Mouse (Mus musculus): ENCODE measurements around the gene Nxnl1. TPM values are rescaled to one million over a fixed set of nuclear protein-coding genes. Genes with fewer than 3 reads are reported as not detected.

Nxnl1 gene
- polyA plus RNA-seq, 1 experiment from 2014 or later, result 0.10 TPM

DNA sequence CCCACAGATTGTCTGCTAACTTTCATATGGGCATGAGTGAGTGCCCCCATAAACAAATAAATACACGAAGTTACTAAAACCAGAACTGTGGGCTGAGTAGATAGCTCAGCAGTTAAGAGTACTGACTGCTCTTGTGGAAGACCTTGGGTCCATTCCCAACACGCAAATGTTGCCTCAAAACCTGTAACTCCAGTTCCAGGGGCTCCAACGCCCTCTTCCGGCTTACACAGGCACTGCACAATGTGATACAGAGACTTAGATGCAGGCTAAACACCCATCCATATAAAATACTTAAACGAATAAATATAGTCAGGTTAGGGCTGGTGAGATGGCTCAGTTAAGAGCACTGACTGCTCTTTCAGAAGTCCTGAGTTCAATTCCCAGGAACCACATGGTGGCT is 51.4 kb downstream of the Nxnl1 start:
- H3K27ac ChIP-seq (ENCODE audit: low read length), result no peak overlapping the region
- H3K36me3 ChIP-seq (ENCODE audit: control insufficient read depth, insufficient read depth, low read length), result no peaks in the 10 kb centered on the region
- no peak overlapping the region for H3K4me2 ChIP-seq (ENCODE audit: low read depth, low read length)
- peaks cover 11% of the 10 kb centered on the region for H3K4me1 ChIP-seq (replicated peaks; ENCODE audit: control insufficient read depth, insufficient read depth, low read length)
- ATAC-seq (ENCODE audit: low read depth), result no peak
- no peak overlapping the region for H3K4me3 ChIP-seq (ENCODE audit: low read length)
- no peaks in the 10 kb centered on the region for H3K9me3 ChIP-seq (ENCODE audit: control insufficient read depth, low read length)
- WGBS, result 64% methylated on average over 5 of the region's 5 CpGs
- H3K27me3 ChIP-seq (ENCODE audit: control insufficient read depth, insufficient read depth, low read depth, low read length), result peaks cover 1% of the 10 kb centered on the region; the same call in 1 of the 2 replicates
- no peak overlapping the region for H3K9ac ChIP-seq (ENCODE audit: low read length)

DNA sequence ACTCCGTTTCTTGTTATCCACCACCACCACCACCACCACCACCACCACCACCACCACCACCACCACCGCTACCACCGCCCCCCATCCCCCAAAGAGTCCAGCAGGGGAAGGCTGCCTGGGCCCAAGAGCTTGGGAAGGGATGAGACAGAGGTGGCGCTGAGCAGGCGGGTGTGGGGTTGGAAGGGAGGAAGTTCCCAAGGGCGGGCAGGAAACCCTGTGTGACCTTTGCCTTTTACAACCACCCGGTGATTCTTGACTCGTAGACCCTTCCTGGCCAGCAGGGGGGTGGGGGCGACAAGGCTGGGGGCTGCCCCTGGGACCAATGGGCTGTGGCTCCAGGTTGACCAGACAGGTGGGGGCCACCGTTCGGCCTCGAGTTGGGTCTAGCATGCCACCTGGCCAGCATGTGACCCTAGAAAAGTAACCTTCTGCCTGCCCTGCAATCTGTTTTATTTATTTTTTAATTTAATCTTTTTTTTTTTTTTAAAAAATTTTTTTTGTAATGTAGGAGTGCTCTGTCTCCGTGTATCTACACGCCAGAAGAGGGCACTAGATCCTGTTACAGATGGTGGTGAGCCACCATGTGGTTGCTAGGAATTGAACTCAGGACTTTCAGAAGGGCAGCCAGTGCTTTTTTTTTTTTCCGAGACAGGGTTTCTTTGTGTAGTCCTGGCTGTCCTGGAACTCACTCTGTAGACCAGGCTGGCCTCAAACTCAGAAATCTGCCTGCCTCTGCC is 53.2 kb downstream of the Nxnl1 start:
- H3K4me2 ChIP-seq (ENCODE audit: low read depth, low read length), result no peak overlapping the region
- no peak for ATAC-seq (ENCODE audit: low read depth)
- peak overlapping the region; percentile 39; the same call in 1 of the 2 replicates for H3K27ac ChIP-seq (ENCODE audit: low read length)
- H3K4me3 ChIP-seq (ENCODE audit: low read length), result no peak overlapping the region
- H3K9me3 ChIP-seq (ENCODE audit: control insufficient read depth, low read length), result no peaks in the 10 kb centered on the region
- peaks cover 11% of the 10 kb centered on the region for H3K4me1 ChIP-seq (replicated peaks; ENCODE audit: control insufficient read depth, insufficient read depth, low read length)
- no peak overlapping the region for H3K9ac ChIP-seq (ENCODE audit: low read length)
- H3K36me3 ChIP-seq (ENCODE audit: control insufficient read depth, insufficient read depth, low read length), result no peaks in the 10 kb centered on the region
- 62% methylated on average over 15 of the region's 15 CpGs for WGBS
- peaks cover 16% of the 10 kb centered on the region for H3K27me3 ChIP-seq (ENCODE audit: control insufficient read depth, insufficient read depth, low read depth, low read length)

DNA sequence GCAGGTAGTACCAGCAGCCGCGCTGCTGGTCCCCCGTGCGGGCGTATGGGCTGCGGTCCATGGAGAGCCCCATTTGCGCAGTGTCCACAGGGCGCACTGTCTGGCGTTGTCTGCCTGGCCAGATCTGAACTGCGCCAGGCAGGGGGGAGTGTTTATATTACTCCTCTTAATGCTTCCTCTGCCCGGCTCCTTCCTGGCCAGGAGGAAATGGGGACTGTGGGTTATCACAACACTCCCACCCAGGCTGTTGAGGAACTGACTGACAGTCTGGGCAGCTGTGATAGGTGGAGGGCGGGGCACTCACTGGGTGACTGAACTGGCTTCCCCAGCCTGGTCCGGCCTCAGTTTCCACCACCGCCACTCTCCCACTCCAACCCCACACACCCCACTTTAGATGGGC is 54.8 kb downstream of the Nxnl1 start, which contains the start of gene Plvap:
TSS of gene Plvap (minus strand) at position 109 of the 400 bp plus-strand sequence.
- Histone ChIP-seq H3K27ac (ENCODE audit: low read length) (peak within 1 kb of the TSS; percentile 22; the same call in 1 of the 2 replicates), H3K36me3 (ENCODE audit: control insufficient read depth, insufficient read depth, low read length) (no peaks in the 10 kb centered on the region), H3K4me2 (ENCODE audit: low read depth, low read length) (peak within 1 kb of the TSS; percentile 48), H3K9me3 (ENCODE audit: control insufficient read depth, low read length) (no peaks in the 10 kb centered on the region), H3K4me3 (ENCODE audit: low read length) (peak within 1 kb of the TSS; percentile 43), H3K4me1 (replicated peaks; ENCODE audit: control insufficient read depth, insufficient read depth, low read length) (peaks cover 7% of the 10 kb centered on the region; the same call in 1 of the 2 replicates), H3K27me3 (ENCODE audit: control insufficient read depth, insufficient read depth, low read depth, low read length) (peaks cover 28% of the 10 kb centered on the region), H3K9ac (ENCODE audit: low read length) (peak within 1 kb of the TSS; percentile 35)
- peak; percentile 84 for ATAC-seq (ENCODE audit: low read depth)
- WGBS, result 18% methylated on average over 14 of the region's 14 CpGs

Other genes with a start within 250 kb of the Nxnl1 start
- 95.6 and 101 TPM in 2 replicates for gene Use1, start 199.8 kb downstream of the Nxnl1 start, polyA plus RNA-seq (2015; fragmentation: Nextera tagmentation; extraction: Ambion mirVana)
- gene Ocel1, start 195.3 kb downstream of the Nxnl1 start, polyA plus RNA-seq (2015; fragmentation: Nextera tagmentation; extraction: Ambion mirVana), result 5.9 and 6.3 TPM in 2 replicates
- gene Nr2f6, start 184.6 kb downstream of the Nxnl1 start, polyA plus RNA-seq (2015; fragmentation: Nextera tagmentation; extraction: Ambion mirVana), result 36.2 and 39.9 TPM in 2 replicates
- gene Ushbp1, start 170.8 kb downstream of the Nxnl1 start, polyA plus RNA-seq (2015; fragmentation: Nextera tagmentation; extraction: Ambion mirVana), result 37.3 and 40.7 TPM in 2 replicates
- gene Babam1, start 169.7 kb downstream of the Nxnl1 start, polyA plus RNA-seq (2015; fragmentation: Nextera tagmentation; extraction: Ambion mirVana), result 96.9 and 108 TPM in 2 replicates
- gene Ankle1, start 160.6 kb downstream of the Nxnl1 start, polyA plus RNA-seq (2015; fragmentation: Nextera tagmentation; extraction: Ambion mirVana), result 44.9 and 49.4 TPM in 2 replicates
- gene Abhd8, start 102.9 kb downstream of the Nxnl1 start, polyA plus RNA-seq (2015; fragmentation: Nextera tagmentation; extraction: Ambion mirVana), result 36.7 and 37.8 TPM in 2 replicates
- gene Mrpl34, start 101.6 kb downstream of the Nxnl1 start, polyA plus RNA-seq (2015; fragmentation: Nextera tagmentation; extraction: Ambion mirVana), result 136 and 151 TPM in 2 replicates
- gene Dda1, start 97.4 kb downstream of the Nxnl1 start, polyA plus RNA-seq (2015; fragmentation: Nextera tagmentation; extraction: Ambion mirVana), result 91.9 and 96.3 TPM in 2 replicates
- 0.79 and 1.0 TPM in 2 replicates for gene Ano8, start 80.6 kb downstream of the Nxnl1 start, polyA plus RNA-seq (2015; fragmentation: Nextera tagmentation; extraction: Ambion mirVana)
- gene Gtpbp3, start 78.5 kb downstream of the Nxnl1 start, polyA plus RNA-seq (2015; fragmentation: Nextera tagmentation; extraction: Ambion mirVana), result 16.1 and 17.4 TPM in 2 replicates
- 130 and 145 TPM in 2 replicates for gene Plvap, start 54.8 kb downstream of the Nxnl1 start, polyA plus RNA-seq (2015; fragmentation: Nextera tagmentation; extraction: Ambion mirVana)
- 0.23 and 0.58 TPM in 2 replicates for gene Ccdc194, start 40.9 kb downstream of the Nxnl1 start, polyA plus RNA-seq (2015; fragmentation: Nextera tagmentation; extraction: Ambion mirVana)
- 50.4 and 51.1 TPM in 2 replicates for gene Bst2, start 29.1 kb downstream of the Nxnl1 start, polyA plus RNA-seq (2015; fragmentation: Nextera tagmentation; extraction: Ambion mirVana)
- gene Mvb12a, start 23.7 kb downstream of the Nxnl1 start, polyA plus RNA-seq (2015; fragmentation: Nextera tagmentation; extraction: Ambion mirVana), result 96.3 and 99.5 TPM in 2 replicates
- 4.4 and 4.5 TPM in 2 replicates for gene Tmem221, start 7.7 kb downstream of the Nxnl1 start, polyA plus RNA-seq (2015; fragmentation: Nextera tagmentation; extraction: Ambion mirVana)
- 38.4 and 39.5 TPM in 2 replicates for gene Slc27a1, start 2.3 kb upstream of the Nxnl1 start, polyA plus RNA-seq (2015; fragmentation: Nextera tagmentation; extraction: Ambion mirVana)
- gene Pgls, start 25.6 kb upstream of the Nxnl1 start, polyA plus RNA-seq (2015; fragmentation: Nextera tagmentation; extraction: Ambion mirVana), result 202 and 218 TPM in 2 replicates
- gene Fam129c, start 31.0 kb upstream of the Nxnl1 start, polyA plus RNA-seq (2015; fragmentation: Nextera tagmentation; extraction: Ambion mirVana), result 2.7 and 3.7 TPM in 2 replicates
- gene Colgalt1, start 44.4 kb upstream of the Nxnl1 start, polyA plus RNA-seq (2015; fragmentation: Nextera tagmentation; extraction: Ambion mirVana), result 70.3 and 72.9 TPM in 2 replicates
- 0.67 and 0.68 TPM in 2 replicates for gene Unc13a, start 105.2 kb upstream of the Nxnl1 start, polyA plus RNA-seq (2015; fragmentation: Nextera tagmentation; extraction: Ambion mirVana)
- 8.9 and 9.1 TPM in 2 replicates for gene Jak3, start 109.7 kb upstream of the Nxnl1 start, polyA plus RNA-seq (2015; fragmentation: Nextera tagmentation; extraction: Ambion mirVana)
- gene Insl3, start 122.6 kb upstream of the Nxnl1 start, polyA plus RNA-seq (2015; fragmentation: Nextera tagmentation; extraction: Ambion mirVana), result 1.4 and 1.5 TPM in 2 replicates
- 4.4 and 4.6 TPM in 2 replicates for gene B3gnt3, start 135.2 kb upstream of the Nxnl1 start, polyA plus RNA-seq (2015; fragmentation: Nextera tagmentation; extraction: Ambion mirVana)
- gene Fcho1, start 159.1 kb upstream of the Nxnl1 start, polyA plus RNA-seq (2015; fragmentation: Nextera tagmentation; extraction: Ambion mirVana), result 6.5 and 8.0 TPM in 2 replicates